Mouse (Mus musculus) forebrain, embryonic 11.5 days (tissue): ENCODE results near the gene Ddx42. TPM values are rescaled to one million over a fixed set of nuclear protein-coding genes. Genes with fewer than 3 reads are reported as not detected.

Experiments
- ATAC-seq: fragments of 200-750 bp; cut with Nextera tagmentation; replicated peaks from 2 replicates; pipeline ENCODE4 v1.8.0; 2017; ENCODE audit warnings: moderate TSS enrichment; ENCODE audit not compliant: low FRiP score
- DNase-seq: peaks from one replicate; pipeline ENCODE4 v3.0.0-alpha.2; 2017; ENCODE audit warnings: low spot score
- H3K27ac ChIP-seq: fragments of 300-500 bp; sonication (generic); 2 replicates; pipeline ENCODE4 v1.5.1; 2014; ENCODE audit warnings: low read depth, low read length
- H3K27me3 ChIP-seq: fragments of 300-500 bp; sonication (generic); 2 replicates; pipeline ENCODE4 v1.6.1; 2014; ENCODE audit warnings: mild to moderate bottlenecking, low read length, mixed read lengths; ENCODE audit not compliant: control insufficient read depth, insufficient read depth
- H3K36me3 ChIP-seq: fragments of 300-500 bp; sonication (generic); 2 replicates; pipeline ENCODE4 v1.6.1; 2014; ENCODE audit warnings: mild to moderate bottlenecking, low read length, moderate library complexity, mixed read lengths; ENCODE audit not compliant: control insufficient read depth, insufficient read depth
- H3K4me1 ChIP-seq: fragments of 300-500 bp; sonication (generic); replicated peaks from 2 replicates; pipeline ENCODE4 v1.6.1; 2014; ENCODE audit warnings: low read length, mixed read lengths; ENCODE audit not compliant: control insufficient read depth, insufficient read depth
- H3K4me2 ChIP-seq: fragments of 300-500 bp; sonication (generic); 2 replicates; pipeline ENCODE4 v1.6.1; 2014; ENCODE audit warnings: low read depth, mild to moderate bottlenecking, low read length, moderate library complexity, mixed read lengths; ENCODE audit not compliant: severe bottlenecking
- H3K4me3 ChIP-seq: fragments of 300-500 bp; sonication (generic); 2 replicates; pipeline ENCODE4 v1.5.1; 2014; ENCODE audit warnings: low read depth, low read length
- H3K9ac ChIP-seq: fragments of 300-500 bp; sonication (generic); 2 replicates; pipeline ENCODE4 v1.6.1; 2014; ENCODE audit warnings: low read length
- H3K9me3 ChIP-seq: fragments of 300-500 bp; sonication (generic); 2 replicates; pipeline ENCODE4 v1.6.1; 2016; ENCODE audit warnings: low read length, mixed read lengths; ENCODE audit not compliant: control insufficient read depth
- WGBS: fragments of 180-500 bp; shearing (Covaris S2); extraction: QIAGEN DNeasy Blood & Tissue Kit; methylation state at CpG from one replicate; pipeline ENCODE4 v1.1.7; 2014; 5-methylcytosine and 5-hydroxymethylcytosine counted together
- polyA plus RNA-seq: library from polyadenylated mRNA; unstranded; fragments of >200 nt; fragmentation: Nextera tagmentation; extraction: Ambion mirVana; gene quantifications from 2 replicates; pipeline ENCODE4 v1.2.1, GENCODE M21; 2014

Gene Ddx42
- polyA plus RNA-seq, 1 experiment from 2014 or later = 111 TPM

DNA sequence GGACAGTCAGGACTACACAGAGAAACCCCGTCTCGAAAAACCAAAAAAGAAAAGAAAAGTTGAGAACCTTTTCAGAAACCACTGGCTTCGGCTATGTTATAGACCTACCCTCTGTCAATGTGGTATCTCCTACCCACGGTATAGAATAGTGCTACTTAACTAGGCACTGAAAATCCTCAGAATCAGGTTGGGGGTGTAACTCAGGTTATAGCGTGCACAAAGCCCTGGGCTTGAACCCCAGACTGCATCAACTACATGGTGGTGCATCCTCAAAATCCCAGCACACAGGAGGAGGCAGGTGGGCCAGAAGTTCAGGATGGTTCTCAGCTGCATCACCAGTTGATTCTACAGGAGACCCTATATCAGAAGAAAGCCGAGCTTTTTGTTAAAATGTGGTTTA, 57.1 kb downstream of the Ddx42 start:
- H3K36me3 ChIP-seq = no peaks in the 10 kb centered on the region
- H3K27me3 ChIP-seq = no peaks in the 10 kb centered on the region; the same call in 1 of the 2 replicates
- 93% methylated on average over 6 of the region's 6 CpGs for WGBS
- H3K4me1 ChIP-seq = peaks cover 6% of the 10 kb centered on the region; the same call in 1 of the 2 replicates
- ATAC-seq (no peak), DNase-seq (no peak)
- 0 out of 2 replicates have a peak overlapping the region, but pooled peaks have one; percentile 96 for H3K4me3 ChIP-seq
- no peak overlapping the region for H3K27ac ChIP-seq
- peak overlapping the region; percentile 59; the same call in 1 of the 2 replicates for H3K4me2 ChIP-seq
- H3K9ac ChIP-seq = no peak overlapping the region
- H3K9me3 ChIP-seq = no peaks in the 10 kb centered on the region

DNA sequence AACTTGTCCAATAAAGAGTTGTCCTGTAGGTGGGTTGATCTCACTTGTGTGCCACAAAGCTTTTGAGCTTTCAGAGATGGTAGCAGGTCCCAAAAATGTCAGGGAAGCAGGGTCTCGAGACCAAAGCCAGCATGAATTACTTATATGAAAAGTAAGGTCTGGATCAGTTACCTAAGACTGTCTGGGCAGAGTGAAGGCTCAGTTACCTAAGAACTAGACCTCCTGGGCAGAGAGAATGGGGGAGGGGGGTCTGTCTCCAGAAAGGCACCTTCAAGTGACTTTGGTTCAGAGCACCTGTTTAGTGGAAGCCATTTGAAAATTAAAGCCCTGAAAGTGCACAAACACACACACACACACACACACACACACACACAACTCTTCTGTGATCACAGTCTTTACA, 57.6 kb downstream of the Ddx42 start:
- no peaks in the 10 kb centered on the region; the same call in 1 of the 2 replicates for H3K27me3 ChIP-seq
- 88% methylated on average over 1 of the region's 1 CpGs for WGBS

DNA sequence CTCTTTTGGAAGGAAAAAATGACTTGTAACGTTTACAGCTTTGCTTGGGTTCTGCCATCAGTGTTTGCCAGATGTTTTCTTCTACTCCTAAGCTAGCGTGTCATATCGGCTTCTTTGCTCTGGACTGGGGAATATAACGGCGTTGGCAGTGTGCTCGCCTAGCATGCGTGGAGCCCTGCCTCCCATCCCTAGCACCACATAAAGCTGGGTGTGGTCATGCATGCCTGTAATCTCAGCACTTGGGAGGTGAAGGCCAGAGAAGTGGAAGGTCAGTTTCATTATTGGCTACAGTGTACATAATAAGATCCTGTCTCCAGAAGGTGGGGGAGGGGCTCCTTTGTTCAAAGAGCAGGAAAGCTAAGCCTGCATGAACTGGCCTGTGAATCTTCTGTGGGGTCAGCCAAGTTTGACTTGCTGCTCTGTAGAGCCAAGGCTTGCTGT, 58.3 kb downstream of the Ddx42 start:
- no peak for DNase-seq
- peaks cover 4% of the 10 kb centered on the region; the same call in 1 of the 2 replicates for H3K4me1 ChIP-seq

More for the DNA sequence above, 57.6 kb downstream of the Ddx42 start:
- H3K4me2 ChIP-seq = no peak overlapping the region
- H3K4me3 ChIP-seq = no peak overlapping the region
- DNase-seq (no peak), ATAC-seq (no peak)
- no peaks in the 10 kb centered on the region for H3K36me3 ChIP-seq
- H3K27ac ChIP-seq = no peak overlapping the region
- H3K9me3 ChIP-seq = no peaks in the 10 kb centered on the region
- H3K9ac ChIP-seq = no peak overlapping the region
- H3K4me1 ChIP-seq = peaks cover 4% of the 10 kb centered on the region; the same call in 1 of the 2 replicates

GRCm38 (mm10) chr11:106276454-106276853, 59.7 kb downstream of the Ddx42 start, which contains the start of gene Tcam1:
TSS of gene Tcam1 (plus strand) at chr11:106276672.
- peak; percentile 94 for DNase-seq
- no peak within 1 kb of the TSS; the same call in 1 of the 2 replicates for H3K4me3 ChIP-seq
- H3K27me3 ChIP-seq = no peaks in the 10 kb centered on the region; the same call in 1 of the 2 replicates
- H3K4me2 ChIP-seq = peak within 1 kb of the TSS; percentile 18; the same call in 1 of the 2 replicates
- H3K36me3 ChIP-seq = no peaks in the 10 kb centered on the region
- H3K9me3 ChIP-seq = no peaks in the 10 kb centered on the region
- WGBS = 13% methylated on average over 25 of the region's 25 CpGs
- no peak within 1 kb of the TSS for H3K27ac ChIP-seq
- H3K9ac ChIP-seq = no peak within 1 kb of the TSS
- peaks cover under 1% of the 10 kb centered on the region; the same call in 1 of the 2 replicates for H3K4me1 ChIP-seq
- ATAC-seq = peak; percentile 47

More for the DNA sequence above, 58.3 kb downstream of the Ddx42 start:
- Histone ChIP-seq H3K27me3 (no peaks in the 10 kb centered on the region; the same call in 1 of the 2 replicates), H3K9ac (no peak overlapping the region), H3K4me3 (no peak overlapping the region), H3K4me2 (no peak overlapping the region), H3K27ac (no peak overlapping the region), H3K9me3 (no peaks in the 10 kb centered on the region), H3K36me3 (no peaks in the 10 kb centered on the region)
- no peak for ATAC-seq
- 90% methylated on average over 7 of the region's 7 CpGs for WGBS

- no peak for DNase-seq
- no peaks in the 10 kb centered on the region for H3K4me1 ChIP-seq
- H3K4me3 ChIP-seq = no peak overlapping the region
- no peak overlapping the region for H3K27ac ChIP-seq
- 89% methylated on average over 6 of the region's 6 CpGs for WGBS
- no peaks in the 10 kb centered on the region for H3K9me3 ChIP-seq
- H3K27me3 ChIP-seq = no peaks in the 10 kb centered on the region
- no peak overlapping the region for H3K9ac ChIP-seq
- no peak overlapping the region for H3K4me2 ChIP-seq
- ATAC-seq = no peak
- H3K36me3 ChIP-seq = no peaks in the 10 kb centered on the region
Observed at GRCm38 (mm10) chr11:106282452-106282851, 65.7 kb downstream of the Ddx42 start.

GRCm38 (mm10) chr11:106283371-106283770, 66.6 kb downstream of the Ddx42 start:
- Histone ChIP-seq H3K9ac (no peak overlapping the region), H3K4me2 (no peak overlapping the region), H3K9me3 (no peaks in the 10 kb centered on the region), H3K36me3 (no peaks in the 10 kb centered on the region), H3K27ac (no peak overlapping the region), H3K4me1 (no peaks in the 10 kb centered on the region), H3K27me3 (no peaks in the 10 kb centered on the region), H3K4me3 (no peak overlapping the region)
- WGBS = 84% methylated on average over 4 of the region's 4 CpGs
- DNase-seq (no peak), ATAC-seq (no peak)

DNA sequence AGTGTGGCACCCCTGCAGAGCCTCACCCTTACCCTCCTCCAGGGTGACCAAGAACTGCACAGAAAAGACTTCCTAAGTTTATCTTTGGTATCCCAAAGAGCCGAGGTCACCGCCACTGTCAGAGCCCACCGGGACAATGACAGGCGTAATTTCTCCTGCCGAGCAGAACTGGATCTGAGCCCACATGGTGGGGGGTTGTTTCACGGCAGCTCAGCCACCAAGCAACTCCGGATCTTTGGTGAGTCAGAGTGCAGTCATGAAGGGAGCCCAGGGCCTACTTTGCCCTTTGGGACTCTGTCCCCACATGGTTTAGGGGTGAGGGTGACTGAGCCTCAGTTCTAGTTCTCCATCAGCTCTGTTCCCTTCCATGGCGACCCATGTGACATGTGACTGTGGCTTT, 67.4 kb downstream of the Ddx42 start:
- Histone ChIP-seq H3K4me2 (no peak overlapping the region), H3K27me3 (no peaks in the 10 kb centered on the region), H3K9me3 (no peaks in the 10 kb centered on the region), H3K27ac (no peak overlapping the region), H3K9ac (no peak overlapping the region), H3K36me3 (no peaks in the 10 kb centered on the region), H3K4me3 (no peak overlapping the region), H3K4me1 (no peaks in the 10 kb centered on the region)
- DNase-seq (no peak), ATAC-seq (no peak)
- 80% methylated on average over 8 of the region's 8 CpGs for WGBS

DNA sequence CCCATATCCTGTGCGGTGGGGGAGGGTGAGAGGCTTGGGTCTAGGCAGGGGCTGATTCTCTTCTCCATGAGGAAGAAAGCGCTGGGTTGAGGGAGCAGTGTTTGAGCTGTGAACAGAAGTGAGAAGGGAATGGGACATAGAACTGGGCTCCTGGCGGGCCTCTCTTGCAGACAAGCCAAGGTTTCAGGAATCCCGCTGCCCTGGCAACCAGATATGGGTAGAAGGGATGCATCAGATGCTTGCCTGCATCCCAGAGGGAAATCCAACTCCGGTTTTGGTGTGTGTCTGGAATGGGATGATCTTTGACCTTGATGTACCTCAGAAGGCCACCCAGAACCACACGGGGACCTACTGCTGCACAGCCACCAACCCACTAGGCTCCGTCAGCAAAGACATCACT, 69.5 kb downstream of the Ddx42 start:
- no peak overlapping the region for H3K4me3 ChIP-seq

DNA sequence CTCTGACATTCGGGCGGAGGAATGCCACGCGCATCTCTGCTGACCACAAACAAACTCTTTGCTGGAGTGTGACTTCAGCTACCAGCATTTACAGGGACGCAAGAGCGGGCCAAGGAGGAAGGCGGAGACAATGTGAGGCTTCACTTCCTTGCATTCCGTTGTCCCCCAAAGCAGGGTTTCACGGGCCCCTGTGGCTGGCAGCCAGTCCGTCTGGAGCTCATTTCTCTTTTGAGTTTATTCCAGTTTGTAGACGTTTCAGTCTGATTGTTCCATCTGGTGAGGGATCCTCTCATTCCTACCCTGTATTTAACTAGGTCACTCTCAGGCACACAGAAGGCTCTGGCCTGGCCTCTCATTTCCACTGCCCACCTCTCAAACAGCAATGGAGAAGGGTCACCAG, 70.3 kb downstream of the Ddx42 start:
- no peak for ATAC-seq
- WGBS = 81% methylated on average over 11 of the region's 11 CpGs
- DNase-seq = no peak
- no peak overlapping the region for H3K9ac ChIP-seq
- no peaks in the 10 kb centered on the region for H3K36me3 ChIP-seq
- H3K4me1 ChIP-seq = no peaks in the 10 kb centered on the region
- H3K4me2 ChIP-seq = no peak overlapping the region
- no peaks in the 10 kb centered on the region for H3K27me3 ChIP-seq
- H3K27ac ChIP-seq = no peak overlapping the region
- no peak overlapping the region for H3K4me3 ChIP-seq
- H3K9me3 ChIP-seq = no peaks in the 10 kb centered on the region

More for the DNA sequence above, 69.5 kb downstream of the Ddx42 start:
- Histone ChIP-seq H3K9ac (no peak overlapping the region), H3K9me3 (no peaks in the 10 kb centered on the region), H3K27me3 (no peaks in the 10 kb centered on the region), H3K27ac (no peak overlapping the region), H3K4me1 (no peaks in the 10 kb centered on the region), H3K36me3 (no peaks in the 10 kb centered on the region), H3K4me2 (no peak overlapping the region)
- ATAC-seq (no peak), DNase-seq (no peak)
- WGBS = 90% methylated on average over 7 of the region's 7 CpGs
